Mouse (Mus musculus) forebrain, embryonic 10.5 days (tissue): ENCODE measurements at regions not wholly inside any gene's neighbourhood (a gene's known extent, or its start where the extent isn't known, plus 50 kb on each side); places are given as distances from the start of the nearest gene placed in this dataset.

ENCODE experiments used
- DNase-seq: peaks from one replicate; pipeline ENCODE4 v3.0.0-alpha.2; 2017; ENCODE audit warnings: low spot score; ENCODE audit errors: extremely low spot score
- H3K27ac ChIP-seq: fragments of 300-500 bp; sonication (generic); 2 replicates; pipeline ENCODE4 v1.5.1; 2016; ENCODE audit warnings: mild to moderate bottlenecking
- H3K27me3 ChIP-seq: fragments of 300-500 bp; sonication (generic); 2 replicates; pipeline ENCODE4 v1.6.1; 2016; ENCODE audit warnings: mild to moderate bottlenecking; ENCODE audit not compliant: poor library complexity, severe bottlenecking
- H3K36me3 ChIP-seq: fragments of 300-500 bp; sonication (generic); replicated peaks from 2 replicates; pipeline ENCODE4 v1.6.1; 2016; ENCODE audit warnings: mild to moderate bottlenecking, moderate library complexity
- H3K4me1 ChIP-seq: fragments of 300-500 bp; sonication (generic); 2 replicates; pipeline ENCODE4 v1.6.1; 2016
- H3K4me3 ChIP-seq: fragments of 300-500 bp; sonication (generic); 2 replicates; pipeline ENCODE4 v1.5.1; 2016; ENCODE audit warnings: mild to moderate bottlenecking, moderate library complexity
- H3K9me3 ChIP-seq: fragments of 300-500 bp; sonication (generic); 2 replicates; pipeline ENCODE4 v1.6.1; 2016; ENCODE audit warnings: mild to moderate bottlenecking, moderate library complexity
- WGBS: fragments of 180-500 bp; shearing (Covaris S2); methylation state at CpG from one replicate; pipeline ENCODE4 v1.1.7; 2016; 5-methylcytosine and 5-hydroxymethylcytosine counted together

GRCm38 (mm10) chr11:56442381-56442780 lies 401.6 kb upstream of the Nmur2 start:
- no peak overlapping the region for H3K27ac ChIP-seq
- no peak overlapping the region for H3K4me3 ChIP-seq
- no peak for DNase-seq
- H3K27me3 ChIP-seq = no peaks in the 10 kb centered on the region
- no peaks in the 10 kb centered on the region for H3K36me3 ChIP-seq
- H3K4me1 ChIP-seq = no peaks in the 10 kb centered on the region; the same call in 1 of the 2 replicates
- H3K9me3 ChIP-seq = no peaks in the 10 kb centered on the region
- WGBS = 85% methylated on average over 3 of the region's 3 CpGs

- no peaks in the 10 kb centered on the region for H3K27me3 ChIP-seq
- 59% methylated on average over 2 of the region's 2 CpGs for WGBS
- no peaks in the 10 kb centered on the region; the same call in 1 of the 2 replicates for H3K4me1 ChIP-seq
- no peaks in the 10 kb centered on the region for H3K36me3 ChIP-seq
- H3K27ac ChIP-seq = no peak overlapping the region
- no peaks in the 10 kb centered on the region for H3K9me3 ChIP-seq
- DNase-seq = no peak
- H3K4me3 ChIP-seq = no peak overlapping the region
Measured at GRCm38 (mm10) chr11:56441071-56441470, 400.3 kb upstream of the Nmur2 start.

- Histone ChIP-seq H3K4me3 (no peak overlapping the region), H3K36me3 (no peaks in the 10 kb centered on the region), H3K27ac (no peak overlapping the region), H3K4me1 (no peaks in the 10 kb centered on the region), H3K27me3 (no peaks in the 10 kb centered on the region), H3K9me3 (no peaks in the 10 kb centered on the region)
- no peak for DNase-seq
- WGBS = 78% methylated on average over 3 of the region's 3 CpGs
Measured at GRCm38 (mm10) chr11:56431089-56431488, 390.3 kb upstream of the Nmur2 start.

GRCm38 (mm10) chr11:56384761-56385160 lies 344.0 kb upstream of the Nmur2 start:
- Histone ChIP-seq H3K4me3 (no peak overlapping the region), H3K36me3 (no peaks in the 10 kb centered on the region), H3K9me3 (no peaks in the 10 kb centered on the region), H3K27ac (no peak overlapping the region), H3K27me3 (no peaks in the 10 kb centered on the region), H3K4me1 (no peaks in the 10 kb centered on the region)
- DNase-seq = no peak
- WGBS = 73% methylated on average over 1 of the region's 1 CpGs

GRCm38 (mm10) chr11:56377535-56377934 lies 336.7 kb upstream of the Nmur2 start:
- H3K27ac ChIP-seq = no peak overlapping the region
- no peak for DNase-seq
- 90% methylated on average over 5 of the region's 5 CpGs for WGBS

GRCm38 (mm10) chr11:56374329-56374728 lies 333.5 kb upstream of the Nmur2 start:
- 89% methylated on average over 6 of the region's 6 CpGs for WGBS
- Histone ChIP-seq H3K4me3 (no peak overlapping the region), H3K27me3 (no peaks in the 10 kb centered on the region), H3K4me1 (no peaks in the 10 kb centered on the region), H3K36me3 (no peaks in the 10 kb centered on the region), H3K9me3 (no peaks in the 10 kb centered on the region), H3K27ac (no peak overlapping the region)
- no peak for DNase-seq

More at GRCm38 (mm10) chr11:56377535-56377934, 336.7 kb upstream of the Nmur2 start:
- Histone ChIP-seq H3K4me3 (no peak overlapping the region), H3K27me3 (no peaks in the 10 kb centered on the region), H3K4me1 (no peaks in the 10 kb centered on the region), H3K36me3 (no peaks in the 10 kb centered on the region), H3K9me3 (no peaks in the 10 kb centered on the region)

- WGBS = 90% methylated on average over 4 of the region's 4 CpGs
- Histone ChIP-seq H3K9me3 (no peaks in the 10 kb centered on the region), H3K4me3 (no peak overlapping the region), H3K36me3 (no peaks in the 10 kb centered on the region), H3K27ac (no peak overlapping the region), H3K27me3 (no peaks in the 10 kb centered on the region), H3K4me1 (no peaks in the 10 kb centered on the region)
- DNase-seq = no peak
Measured at GRCm38 (mm10) chr11:56373624-56374023, 332.8 kb upstream of the Nmur2 start.

- H3K9me3 ChIP-seq = no peaks in the 10 kb centered on the region
- WGBS = 90% methylated on average over 2 of the region's 2 CpGs
- H3K4me3 ChIP-seq = no peak overlapping the region
- H3K27me3 ChIP-seq = no peaks in the 10 kb centered on the region
- no peak for DNase-seq
- H3K4me1 ChIP-seq = no peaks in the 10 kb centered on the region
- H3K27ac ChIP-seq = no peak overlapping the region
- no peaks in the 10 kb centered on the region for H3K36me3 ChIP-seq
Measured at GRCm38 (mm10) chr11:56357690-56358089, 316.9 kb upstream of the Nmur2 start.

GRCm38 (mm10) chr11:56351798-56352366 lies 311.1 kb upstream of the Nmur2 start:
- Histone ChIP-seq H3K27ac (no peak overlapping the region), H3K4me1 (0 out of 2 replicates have a peak, but pooled peaks cover under 1% of the 10 kb centered on the region), H3K36me3 (no peaks in the 10 kb centered on the region), H3K27me3 (no peaks in the 10 kb centered on the region), H3K4me3 (no peak overlapping the region), H3K9me3 (no peaks in the 10 kb centered on the region)
- DNase-seq = no peak
- 83% methylated on average over 7 of the region's 7 CpGs for WGBS

- Histone ChIP-seq H3K4me3 (no peak overlapping the region), H3K4me1 (peaks cover 7% of the 10 kb centered on the region; the same call in 1 of the 2 replicates), H3K27me3 (no peaks in the 10 kb centered on the region), H3K27ac (no peak overlapping the region), H3K36me3 (no peaks in the 10 kb centered on the region), H3K9me3 (no peaks in the 10 kb centered on the region)
- 92% methylated on average over 1 of the region's 1 CpGs for WGBS
- no peak for DNase-seq
Measured at GRCm38 (mm10) chr11:56351231-56351630, 310.4 kb upstream of the Nmur2 start.

GRCm38 (mm10) chr11:56349766-56350165 lies 309.0 kb upstream of the Nmur2 start:
- WGBS = 81% methylated on average over 3 of the region's 3 CpGs

GRCm38 (mm10) chr11:56348408-56348807 lies 307.6 kb upstream of the Nmur2 start:
- WGBS = 91% methylated on average over 5 of the region's 5 CpGs
- Histone ChIP-seq H3K27me3 (no peaks in the 10 kb centered on the region), H3K36me3 (no peaks in the 10 kb centered on the region), H3K27ac (no peak overlapping the region), H3K9me3 (no peaks in the 10 kb centered on the region), H3K4me3 (no peak overlapping the region), H3K4me1 (peaks cover 8% of the 10 kb centered on the region; the same call in 1 of the 2 replicates)
- no peak for DNase-seq

More at GRCm38 (mm10) chr11:56349766-56350165, 309.0 kb upstream of the Nmur2 start:
- Histone ChIP-seq H3K9me3 (no peaks in the 10 kb centered on the region), H3K36me3 (no peaks in the 10 kb centered on the region), H3K4me1 (peaks cover 8% of the 10 kb centered on the region; the same call in 1 of the 2 replicates), H3K27me3 (no peaks in the 10 kb centered on the region), H3K27ac (no peak overlapping the region), H3K4me3 (no peak overlapping the region)
- DNase-seq = no peak

GRCm38 (mm10) chr11:56343083-56343482 lies 302.3 kb upstream of the Nmur2 start:
- no peaks in the 10 kb centered on the region for H3K27me3 ChIP-seq
- no peak for DNase-seq
- no peaks in the 10 kb centered on the region for H3K36me3 ChIP-seq
- H3K9me3 ChIP-seq = no peaks in the 10 kb centered on the region
- peaks cover 11% of the 10 kb centered on the region; the same call in 1 of the 2 replicates for H3K4me1 ChIP-seq
- WGBS = 87% methylated on average over 5 of the region's 5 CpGs
- H3K27ac ChIP-seq = no peak overlapping the region
- no peak overlapping the region for H3K4me3 ChIP-seq

GRCm38 (mm10) chr11:56341731-56342130 lies 300.9 kb upstream of the Nmur2 start:
- Histone ChIP-seq H3K36me3 (no peaks in the 10 kb centered on the region), H3K9me3 (no peaks in the 10 kb centered on the region), H3K27me3 (no peaks in the 10 kb centered on the region), H3K4me3 (no peak overlapping the region), H3K4me1 (peaks cover 9% of the 10 kb centered on the region; the same call in 1 of the 2 replicates), H3K27ac (no peak overlapping the region)
- WGBS = 91% methylated on average over 1 of the region's 1 CpGs
- DNase-seq = no peak
